Mouse (Mus musculus) frontal cortex, postnatal 14 days (tissue): ENCODE results near the gene Vps26c.

Source experiments
- DNase-seq, 2 experiments: peaks; one replicate each; pipeline ENCODE4 v3.0.0; 2022; ENCODE audit warnings: low spot score in 2 of 2

Vps26c gene

DNA sequence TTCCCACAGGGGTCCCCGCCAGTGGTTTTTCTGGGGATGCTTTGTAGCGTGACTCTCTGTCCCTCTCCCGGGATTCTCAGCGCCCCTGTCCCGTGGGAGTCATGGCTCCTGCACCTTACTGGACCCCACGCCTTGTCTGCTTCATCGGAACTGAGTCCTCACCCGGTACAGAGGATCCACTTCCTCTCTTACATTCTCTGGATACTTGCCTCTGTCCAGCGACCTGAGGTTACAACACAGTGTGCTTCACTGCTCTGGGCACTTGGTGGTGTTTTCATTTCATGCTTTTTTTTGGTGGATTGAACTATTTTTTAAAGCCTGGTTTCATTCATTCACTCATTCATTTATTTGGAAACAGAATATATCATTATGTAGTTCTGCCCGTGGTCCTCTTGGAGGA, 23.2 kb upstream of the Vps26c start:
- DNase-seq: no peak

DNA sequence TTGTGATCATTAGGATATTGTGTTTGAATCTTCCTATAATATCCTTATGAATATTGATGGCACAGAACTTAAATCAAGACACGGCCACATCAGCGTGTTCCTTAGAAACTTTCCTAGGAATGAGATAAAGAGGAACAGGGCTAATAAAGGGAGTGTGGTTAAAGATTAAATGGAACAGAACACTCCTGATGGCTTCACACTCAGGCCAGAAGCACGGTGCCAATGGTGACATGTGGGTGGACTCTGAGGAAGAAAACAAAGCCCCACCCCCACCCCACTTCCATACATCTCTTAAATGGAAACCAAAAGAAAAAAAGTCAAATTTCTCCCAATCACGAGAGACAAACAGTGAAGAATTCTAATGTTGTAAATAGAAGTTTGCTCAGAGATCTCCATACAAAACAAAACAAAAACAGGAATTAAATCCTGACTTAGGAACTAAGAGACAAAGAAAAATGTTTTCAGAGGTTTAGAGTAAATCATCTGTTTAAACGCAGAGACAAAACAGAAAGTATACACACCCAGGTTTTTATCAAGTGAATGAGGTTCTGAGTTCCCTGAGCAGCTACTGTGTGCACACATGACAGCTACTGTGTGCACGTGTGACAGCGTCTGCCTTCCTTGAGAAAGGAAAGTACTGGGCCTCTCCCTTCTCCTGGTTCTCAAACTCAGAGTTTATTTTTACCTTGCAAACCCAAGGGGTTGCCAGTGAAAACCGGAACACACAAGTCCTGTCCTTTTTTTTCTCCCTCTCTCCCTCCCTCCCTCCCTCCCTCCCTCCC, 19.3 kb upstream of the Vps26c start:
- DNase-seq: no peak

DNA sequence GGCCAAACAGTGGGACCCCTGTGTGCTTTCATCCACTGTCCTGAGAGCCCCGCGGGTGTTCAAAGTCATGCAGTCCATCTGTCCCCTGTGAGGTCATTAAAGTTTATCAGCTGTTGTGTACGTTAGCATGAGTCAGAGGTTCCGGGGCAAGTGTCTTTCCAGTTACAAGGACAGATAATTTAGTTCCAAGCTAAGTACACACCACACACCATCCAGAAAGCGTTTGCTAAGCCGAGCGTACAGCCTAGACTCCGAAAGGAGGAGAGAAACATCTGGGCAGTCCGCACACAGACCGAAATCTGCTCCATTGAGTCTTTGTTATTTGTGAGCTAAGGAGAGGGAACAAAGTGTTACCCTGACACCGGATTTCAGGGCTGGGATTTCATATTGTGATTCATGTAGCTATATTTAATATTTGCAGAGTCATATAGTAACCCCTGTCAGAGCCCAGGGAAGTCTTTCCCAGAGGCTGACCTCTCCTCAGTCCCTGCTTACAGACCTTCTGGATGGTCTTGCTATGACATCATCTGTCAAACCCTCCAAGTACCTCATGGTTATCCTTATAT, 18.0 kb upstream of the Vps26c start:
- DNase-seq: no peak

DNA sequence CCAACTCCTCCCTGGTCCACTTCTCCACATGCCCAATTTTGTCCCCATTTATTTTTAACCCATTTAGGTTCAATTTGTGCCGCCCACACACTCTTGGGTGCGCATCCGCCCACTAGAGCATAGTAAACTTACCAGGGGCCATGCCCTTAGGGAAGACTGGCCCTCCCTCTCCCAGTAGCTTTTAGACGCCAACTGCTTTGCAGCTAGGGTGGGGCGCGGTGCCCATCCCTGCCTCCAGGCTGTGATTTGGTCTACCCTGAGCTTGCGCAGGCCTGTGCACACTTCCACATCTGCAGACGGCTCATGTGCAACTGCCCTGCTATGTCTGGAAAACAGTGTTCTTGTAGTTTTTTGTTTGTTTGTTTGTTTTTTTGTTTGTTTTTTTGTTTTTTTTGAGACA, 16.3 kb upstream of the Vps26c start:
- DNase-seq: no peak

GRCm38 (mm10) chr16:94540140-94540539, 13.5 kb upstream of the Vps26c start:
- no peak for DNase-seq

DNA sequence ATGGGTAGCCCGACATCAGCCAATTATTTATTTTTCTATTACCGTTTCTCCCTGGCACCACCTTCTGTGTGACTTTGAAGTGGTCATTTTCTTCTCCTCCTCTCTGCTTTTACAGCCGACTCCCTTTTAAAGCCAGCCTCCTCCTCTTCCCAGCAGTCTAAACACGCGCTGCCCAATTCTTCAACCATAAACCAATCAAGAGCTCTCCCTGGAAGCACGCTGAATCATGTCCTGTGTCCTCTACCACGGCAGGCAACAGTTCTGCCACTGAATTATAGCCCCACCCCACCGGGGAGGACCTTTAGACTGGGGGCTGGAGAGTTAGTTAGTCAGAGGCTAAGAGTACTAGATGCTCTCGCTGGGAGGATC, 10.5 kb upstream of the Vps26c start:
- DNase-seq: no peak

DNA sequence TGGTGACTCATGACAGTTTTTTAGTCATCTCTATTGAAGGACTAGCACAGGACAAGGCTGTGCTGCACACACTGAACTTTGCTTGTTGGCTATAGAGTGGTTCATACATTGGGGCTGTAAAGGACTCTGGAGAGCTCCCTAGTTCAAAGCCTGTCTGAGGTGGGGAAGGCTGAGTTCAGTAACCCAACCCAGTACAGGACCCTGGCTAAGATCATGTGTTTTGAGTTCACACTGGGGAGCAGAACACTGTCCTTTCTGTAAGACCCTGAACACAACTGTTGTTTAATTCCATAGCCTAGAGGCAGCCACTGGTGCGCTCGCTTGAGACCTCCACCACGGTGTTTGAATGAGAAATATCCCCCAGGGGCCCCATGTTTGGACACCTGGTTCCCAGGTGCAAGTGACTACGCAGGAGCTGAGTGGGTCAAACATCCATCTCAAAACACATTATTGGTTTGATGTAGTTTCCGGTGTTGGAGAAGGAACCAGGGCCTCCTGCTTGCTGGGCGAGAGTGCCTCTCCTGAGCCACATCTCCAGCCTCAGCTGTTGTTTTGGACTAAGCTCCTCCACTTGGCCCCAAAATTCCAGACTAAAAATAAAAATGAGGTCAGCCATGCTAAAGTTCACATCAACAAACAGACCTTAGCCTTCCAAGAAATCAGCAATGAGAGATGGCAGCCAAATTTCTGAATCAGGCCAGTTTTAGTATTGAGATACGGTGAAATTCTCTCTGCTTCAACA, 10.0 kb upstream of the Vps26c start:
- no peak for DNase-seq

DNA sequence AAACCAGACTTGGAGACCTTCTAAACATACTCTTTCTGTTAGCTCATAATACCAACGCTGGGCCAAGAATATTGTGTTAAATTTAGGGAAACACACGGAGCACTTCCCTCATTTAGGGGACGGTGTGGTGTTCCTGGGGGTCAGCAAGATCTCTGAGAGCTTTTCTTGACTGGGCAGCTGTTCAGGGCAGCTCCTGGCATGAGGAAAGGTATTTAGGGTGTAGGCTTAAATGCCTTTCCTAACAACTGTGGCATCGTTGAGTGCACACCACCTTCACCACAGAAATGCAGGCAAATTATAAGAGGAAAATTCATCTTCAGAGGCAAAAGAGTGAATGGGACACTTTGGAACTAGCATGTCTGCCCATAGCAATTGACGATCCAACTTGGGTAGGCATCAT, 9.1 kb upstream of the Vps26c start:
- DNase-seq: no peak

DNA sequence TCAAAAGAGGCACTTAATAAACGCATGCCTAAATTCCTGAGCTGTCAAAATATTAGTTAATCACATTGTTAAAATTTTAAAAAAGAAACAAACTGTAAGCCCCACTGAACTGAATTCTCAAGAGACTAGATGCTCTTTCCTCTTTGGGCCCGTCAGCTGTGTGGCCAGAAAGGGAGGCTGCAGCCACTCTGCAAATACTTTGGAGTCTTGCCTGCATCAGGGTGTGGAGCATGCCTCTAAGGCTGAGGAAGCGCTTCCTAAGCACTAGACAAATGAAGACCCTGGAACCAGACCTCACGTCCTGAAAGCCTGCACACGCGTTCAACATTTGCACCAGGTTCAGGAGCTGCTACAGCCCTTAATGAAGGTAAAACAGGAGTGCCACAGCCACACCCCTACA, 7.0 kb upstream of the Vps26c start:
- no peak for DNase-seq

GRCm38 (mm10) chr16:94531268-94531667, 4.6 kb upstream of the Vps26c start:
- no peak for DNase-seq

- DNase-seq: no peak
These were observed 916 bp upstream of the Vps26c start for GRCm38 (mm10) chr16:94527546-94527945.

- DNase-seq: no peak
These were observed 513 bp upstream of the Vps26c start for GRCm38 (mm10) chr16:94527152-94527534.

- no peak for DNase-seq
These were observed 681 bp downstream of the Vps26c start for GRCm38 (mm10) chr16:94525955-94526343.

GRCm38 (mm10) chr16:94524691-94525090, 1.9 kb downstream of the Vps26c start:
- no peak for DNase-seq

GRCm38 (mm10) chr16:94523594-94524377, 2.8 kb downstream of the Vps26c start:
- no peak for DNase-seq

- DNase-seq: no peak
These were observed 7.6 kb downstream of the Vps26c start for GRCm38 (mm10) chr16:94519028-94519427.

GRCm38 (mm10) chr16:94517606-94518005, 9.0 kb downstream of the Vps26c start:
- DNase-seq: no peak

- no peak for DNase-seq
These were observed 16.6 kb downstream of the Vps26c start for GRCm38 (mm10) chr16:94509983-94510382.

- no peak for DNase-seq
These were observed 17.9 kb downstream of the Vps26c start for GRCm38 (mm10) chr16:94508769-94509168.

- DNase-seq: no peak
These were observed 19.6 kb downstream of the Vps26c start for GRCm38 (mm10) chr16:94507071-94507470.

DNA sequence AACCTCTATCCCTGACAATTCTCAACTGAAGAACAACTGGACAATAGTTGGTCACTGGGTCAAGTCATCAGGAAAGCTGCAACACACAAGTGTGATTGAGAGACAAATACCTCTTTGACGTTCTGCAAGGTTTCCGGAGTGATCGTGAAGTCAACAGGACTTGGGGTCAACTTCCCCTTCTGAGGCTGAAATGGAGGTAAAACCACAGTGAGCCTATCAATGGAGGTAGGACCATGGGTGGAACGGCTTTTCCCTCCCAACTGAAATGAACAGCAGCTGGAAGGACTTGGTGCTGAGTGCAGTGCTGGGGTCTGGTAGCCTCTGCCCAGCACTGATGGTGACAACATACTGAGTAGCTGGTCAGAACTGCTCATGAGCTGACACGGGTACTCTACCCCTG, 22.4 kb downstream of the Vps26c start:
- no peak for DNase-seq

DNA sequence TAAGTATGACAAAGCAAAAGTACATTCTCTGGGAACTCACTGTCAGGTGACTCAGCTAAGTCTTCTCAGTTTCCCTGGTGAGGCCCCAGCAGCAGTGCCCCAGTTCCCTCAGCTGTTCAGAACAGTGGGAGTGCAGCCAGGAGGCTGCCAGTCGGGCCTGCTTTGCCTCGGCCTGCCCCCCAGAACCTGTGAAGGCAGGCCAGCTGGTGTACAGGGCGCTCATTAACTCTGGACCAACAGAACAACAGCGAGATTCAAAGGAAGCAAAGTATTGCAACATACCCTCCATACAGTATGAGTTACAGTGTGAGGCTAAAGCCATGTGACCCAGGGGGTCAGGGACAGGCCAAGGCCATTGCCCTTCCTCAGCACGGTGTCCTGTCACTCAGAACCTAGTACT, 28.7 kb downstream of the Vps26c start:
- DNase-seq: peak; percentile 36 to 66
